Mouse (Mus musculus) lung, postnatal 25 days (tissue): ENCODE measurements around the gene Ctdspl2.

Source experiments
- DNase-seq: peaks from one replicate; pipeline ENCODE4 v3.0.0; 2022; ENCODE audit warnings: low spot score

The Ctdspl2 gene

DNA sequence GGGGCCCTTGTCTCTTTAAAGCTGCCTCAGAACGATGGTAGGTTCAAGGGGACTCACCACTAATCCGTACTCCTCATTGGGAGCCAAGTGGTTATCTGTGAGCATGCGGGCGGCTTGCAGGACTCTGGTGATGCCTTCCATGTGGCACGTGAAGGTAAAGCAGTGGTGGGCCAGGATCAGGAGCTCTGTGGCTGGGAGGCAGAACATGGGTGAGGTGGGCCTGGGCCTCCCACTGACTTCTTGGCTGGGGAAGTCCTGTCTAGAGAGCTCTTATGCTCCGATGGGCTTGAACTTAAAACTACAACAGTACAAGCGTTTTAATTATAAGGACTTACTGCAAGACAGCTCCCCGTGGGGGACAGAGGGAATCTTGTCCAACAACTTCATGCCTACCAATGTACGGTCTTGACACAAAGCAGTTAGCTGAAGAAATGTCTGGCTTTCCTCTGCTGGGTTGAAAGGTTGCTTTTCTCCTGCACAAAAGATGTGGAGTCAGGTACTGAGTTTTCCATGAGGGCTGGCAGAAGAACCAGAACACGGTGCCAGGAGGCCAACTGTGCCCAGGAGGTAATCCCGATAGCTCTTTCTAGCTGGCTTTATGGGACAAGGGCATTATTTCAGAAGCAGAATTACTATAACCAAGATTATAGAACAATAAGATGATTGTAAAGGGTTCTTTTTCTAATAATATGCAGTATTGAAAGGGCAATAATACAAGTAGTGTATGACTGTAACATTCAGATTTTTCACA, 103.7 kb downstream of the Ctdspl2 start:
- DNase-seq, result no peak
